Mouse (Mus musculus) thymus, adult 2 months (tissue): ENCODE measurements at regions not wholly inside any gene's neighbourhood (a gene's known extent, or its start where the extent isn't known, plus 50 kb on each side); places are given as distances from the start of the nearest gene placed in this dataset.

ENCODE experiments used
- DNase-seq: peaks from one replicate; pipeline ENCODE4 v3.0.0; 2021
- H3K27ac ChIP-seq: fragments of 200-500 bp; 2 replicates; pipeline ENCODE4 v1.5.1; 2012; ENCODE audit warnings: low read length, control low read depth; ENCODE audit not compliant: control insufficient read depth, insufficient read depth
- H3K27me3 ChIP-seq: fragments of 200-500 bp; 2 replicates; pipeline ENCODE4 v1.6.1; 2012; ENCODE audit warnings: mild to moderate bottlenecking, low read length, moderate library complexity, mixed read lengths; ENCODE audit not compliant: control insufficient read depth, insufficient read depth
- H3K36me3 ChIP-seq: fragments of 200-500 bp; 2 replicates; pipeline ENCODE4 v1.6.1; 2012; ENCODE audit warnings: mild to moderate bottlenecking, low read length, moderate library complexity; ENCODE audit not compliant: control insufficient read depth, insufficient read depth
- H3K4me1 ChIP-seq: fragments of 200-500 bp; replicated peaks from 2 replicates; pipeline ENCODE4 v1.6.1; 2012; ENCODE audit warnings: low read length; ENCODE audit not compliant: control insufficient read depth, insufficient read depth
- H3K4me3 ChIP-seq: fragments of 200-500 bp; 2 replicates; pipeline ENCODE4 v1.5.1; 2012; ENCODE audit warnings: mild to moderate bottlenecking, low read length, control low read depth, moderate library complexity; ENCODE audit not compliant: control insufficient read depth, insufficient read depth
- CTCF ChIP-seq: fragments of 200-500 bp; IDR thresholded peaks from 2 replicates; pipeline ENCODE4 v1.5.1; 2012; ENCODE audit warnings: mild to moderate bottlenecking, control low read depth, low read length, moderate library complexity, borderline replicate concordance; ENCODE audit not compliant: control insufficient read depth, poor library complexity, insufficient read depth; ENCODE audit errors: extremely low read depth
- POLR2A ChIP-seq: fragments of 200-500 bp; IDR thresholded peaks from 2 replicates; pipeline ENCODE4 v1.6.1; 2012; ENCODE audit warnings: mild to moderate bottlenecking, low read length, control low read depth, moderate library complexity; ENCODE audit not compliant: control insufficient read depth, poor library complexity, insufficient read depth; ENCODE audit errors: extremely low read depth
- WGBS: fragments of 180-500 bp; shearing (Covaris S2); methylation state at CpG from one replicate; pipeline ENCODE4 v1.1.7; 2018; 5-methylcytosine and 5-hydroxymethylcytosine counted together

DNA sequence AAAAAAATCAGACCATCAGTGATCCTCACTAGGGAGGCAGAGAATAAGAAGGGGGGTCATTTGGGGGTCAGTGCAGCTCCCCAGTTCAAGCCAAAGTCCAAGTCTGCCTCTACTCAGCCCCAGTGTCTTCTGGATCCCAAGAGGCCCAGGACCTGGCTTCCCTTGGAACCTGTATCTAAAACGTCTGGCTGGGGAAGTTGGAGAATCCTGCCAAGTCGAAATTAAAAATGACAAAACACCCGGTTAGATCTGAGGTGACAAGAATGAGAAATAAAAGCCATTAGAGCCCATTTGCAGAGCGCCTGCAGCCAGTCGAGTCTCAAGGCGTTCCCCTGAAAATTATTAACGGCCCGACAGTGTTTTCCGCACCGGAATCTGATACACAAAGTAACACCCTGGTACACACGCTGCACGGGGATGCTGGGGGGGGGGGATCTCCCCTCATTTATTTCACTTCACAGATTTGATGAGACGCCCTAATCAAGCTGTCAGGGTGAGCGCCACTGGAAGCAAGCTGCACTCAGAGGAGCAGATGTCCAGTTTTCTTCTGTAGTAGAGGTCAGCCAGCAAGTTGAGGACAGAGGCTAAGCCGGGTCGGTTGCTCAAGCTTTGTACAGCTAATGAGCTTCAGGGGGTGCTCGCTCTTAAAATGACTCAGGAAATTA, 149.5 kb downstream of the Gm45692 start:
- Histone ChIP-seq H3K36me3 (no peaks in the 10 kb centered on the region), H3K27me3 (no peaks in the 10 kb centered on the region), H3K4me3 (no peak overlapping the region), H3K4me1 (no peaks in the 10 kb centered on the region), H3K27ac (no peak overlapping the region)
- DNase-seq: no peak
- no peak for TF ChIP-seq CTCF
- TF ChIP-seq POLR2A: no peak
- WGBS: 84% methylated on average over 17 of the region's 17 CpGs

DNA sequence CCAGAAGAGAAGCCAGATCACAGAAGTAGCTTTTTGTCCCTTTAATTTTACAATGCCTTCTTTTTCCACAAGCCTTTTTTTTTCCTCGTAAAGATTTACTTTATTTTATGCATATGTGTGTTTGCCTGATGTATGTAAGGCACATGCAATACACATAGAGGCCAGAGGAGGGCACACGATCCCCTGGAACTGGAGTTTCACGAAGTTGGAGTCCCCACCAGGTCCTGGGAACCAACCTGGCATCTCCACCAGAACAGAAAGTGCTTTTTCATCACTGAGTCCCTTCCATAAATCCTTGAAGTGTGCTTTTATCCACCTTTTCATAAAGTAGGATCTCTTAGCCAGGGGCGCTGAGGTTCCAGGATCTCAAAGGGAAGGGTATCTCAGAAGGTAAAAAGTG, 152.8 kb downstream of the Gm45692 start:
- Histone ChIP-seq H3K27me3 (no peaks in the 10 kb centered on the region), H3K4me1 (no peaks in the 10 kb centered on the region), H3K4me3 (no peak overlapping the region), H3K36me3 (no peaks in the 10 kb centered on the region), H3K27ac (no peak overlapping the region)
- no peak for DNase-seq
- 45% methylated on average over 4 of the region's 4 CpGs for WGBS
- TF ChIP-seq CTCF: no peak
- TF ChIP-seq POLR2A: no peak

GRCm38 (mm10) chr8:26272675-26273414, 153.5 kb downstream of the Gm45692 start:
- Histone ChIP-seq H3K27me3 (no peaks in the 10 kb centered on the region), H3K4me1 (no peaks in the 10 kb centered on the region), H3K36me3 (no peaks in the 10 kb centered on the region), H3K27ac (no peak overlapping the region), H3K4me3 (no peak overlapping the region)
- TF ChIP-seq CTCF: no peak
- no peak for TF ChIP-seq POLR2A
- 51% methylated on average over 21 of the region's 21 CpGs for WGBS
- no peak for DNase-seq

DNA sequence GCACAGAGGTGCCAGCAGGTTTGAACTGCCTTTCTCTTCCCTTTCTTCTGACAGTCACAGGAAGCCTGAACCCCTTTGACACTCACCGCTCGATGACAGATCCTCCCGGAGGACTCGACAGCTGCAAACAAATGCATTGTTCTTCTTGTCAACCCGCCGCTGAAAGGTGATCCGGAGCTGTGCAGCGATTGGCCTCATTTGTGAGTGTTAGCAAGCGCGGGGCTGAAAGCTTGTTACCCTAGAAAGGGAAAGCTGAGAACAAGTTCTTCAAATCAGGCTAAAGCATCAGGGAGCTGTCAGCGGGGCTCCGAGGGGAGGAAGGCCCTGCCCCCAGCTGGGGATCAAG, 154.1 kb downstream of the Gm45692 start:
- no peak overlapping the region for H3K4me3 ChIP-seq
- 4% methylated on average over 12 of the region's 12 CpGs for WGBS
- no peak for TF ChIP-seq POLR2A
- no peak for TF ChIP-seq CTCF
- DNase-seq: no peak
- H3K4me1 ChIP-seq: no peaks in the 10 kb centered on the region
- H3K27me3 ChIP-seq: no peaks in the 10 kb centered on the region
- H3K36me3 ChIP-seq: no peaks in the 10 kb centered on the region
- H3K27ac ChIP-seq: no peak overlapping the region

DNA sequence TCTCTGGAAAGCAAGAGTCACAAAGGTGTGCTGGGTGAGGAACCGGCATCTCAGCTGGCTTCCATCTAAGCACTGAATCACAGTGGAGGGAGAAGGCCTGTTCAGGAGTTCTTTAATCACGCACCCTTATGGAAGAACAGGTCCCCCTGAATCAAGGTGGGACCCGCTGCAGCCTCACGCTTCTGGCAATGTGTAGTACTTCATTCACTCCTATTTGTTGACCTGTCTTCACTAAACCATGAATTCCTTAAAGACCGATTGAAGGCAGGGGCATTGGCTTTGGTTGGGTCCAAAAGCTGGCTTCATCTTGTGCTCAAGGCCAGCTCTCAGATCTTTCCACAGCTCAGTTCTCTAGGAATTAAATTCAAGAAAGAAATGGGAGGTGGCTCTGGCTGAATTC, 154.5 kb downstream of the Gm45692 start:
- no peak for DNase-seq
- no peak overlapping the region for H3K27ac ChIP-seq
- no peak overlapping the region for H3K4me3 ChIP-seq
- H3K36me3 ChIP-seq: no peaks in the 10 kb centered on the region
- 86% methylated on average over 5 of the region's 5 CpGs for WGBS
- no peaks in the 10 kb centered on the region for H3K27me3 ChIP-seq
- H3K4me1 ChIP-seq: no peaks in the 10 kb centered on the region
- TF ChIP-seq CTCF (no peak), POLR2A (no peak)

DNA sequence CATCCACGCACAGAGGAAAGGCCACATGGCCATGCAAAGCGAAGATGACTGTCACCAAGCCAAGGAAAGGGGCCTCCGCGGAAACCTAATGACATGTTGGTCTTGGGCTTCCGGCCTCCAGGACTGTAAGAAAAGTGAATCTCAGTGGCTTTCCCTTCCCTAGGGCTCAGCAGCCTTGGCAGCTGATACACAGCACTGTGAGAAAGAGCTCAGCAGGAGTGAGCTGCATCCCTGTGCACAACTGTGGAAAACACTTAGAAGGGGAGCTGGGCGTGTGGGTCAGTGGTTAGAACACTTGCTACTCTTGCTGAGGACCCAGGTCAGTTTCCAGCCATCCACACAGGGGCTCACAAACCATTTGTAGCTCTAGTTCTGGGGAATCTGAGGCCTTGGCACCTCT, 155.1 kb downstream of the Gm45692 start:
- Histone ChIP-seq H3K4me1 (no peaks in the 10 kb centered on the region), H3K4me3 (no peak overlapping the region), H3K27me3 (no peaks in the 10 kb centered on the region), H3K36me3 (no peaks in the 10 kb centered on the region), H3K27ac (no peak overlapping the region)
- WGBS: 93% methylated on average over 6 of the region's 6 CpGs
- DNase-seq: no peak
- no peak for TF ChIP-seq CTCF
- no peak for TF ChIP-seq POLR2A
